Mouse (Mus musculus) forebrain, embryonic 13.5 days (tissue): ENCODE data around the gene BC025920. TPM values are rescaled to one million over a fixed set of nuclear protein-coding genes. Genes with fewer than 3 reads are reported as not detected.

Source experiments
- ATAC-seq: fragments of 200-750 bp; cut with Nextera tagmentation; 2 replicates; pipeline ENCODE4 v1.8.0; 2017
- H3K27ac ChIP-seq: fragments of 300-500 bp; sonication (generic); 2 replicates; pipeline ENCODE4 v1.5.1; 2015; ENCODE audit warnings: inconsistent platforms, mild to moderate bottlenecking, moderate library complexity
- H3K27me3 ChIP-seq: fragments of 300-500 bp; sonication (generic); 2 replicates; pipeline ENCODE4 v1.6.1; 2015; ENCODE audit warnings: mild to moderate bottlenecking, inconsistent platforms
- H3K36me3 ChIP-seq: fragments of 300-500 bp; sonication (generic); 2 replicates; pipeline ENCODE4 v1.6.1; 2015; ENCODE audit warnings: mild to moderate bottlenecking, inconsistent platforms; ENCODE audit not compliant: poor library complexity, severe bottlenecking
- H3K4me1 ChIP-seq: fragments of 300-500 bp; sonication (generic); 2 replicates; pipeline ENCODE4 v1.6.1; 2015; ENCODE audit warnings: inconsistent platforms
- H3K4me2 ChIP-seq: fragments of 300-500 bp; sonication (generic); 2 replicates; pipeline ENCODE4 v1.6.1; 2015; ENCODE audit warnings: inconsistent platforms, mild to moderate bottlenecking, moderate library complexity
- H3K4me3 ChIP-seq: fragments of 300-500 bp; sonication (generic); 2 replicates; pipeline ENCODE4 v1.5.1; 2015; ENCODE audit warnings: mild to moderate bottlenecking, inconsistent platforms
- H3K9ac ChIP-seq: fragments of 300-500 bp; sonication (generic); 2 replicates; pipeline ENCODE4 v1.6.1; 2015; ENCODE audit warnings: mild to moderate bottlenecking, inconsistent platforms
- H3K9me3 ChIP-seq: fragments of 300-500 bp; sonication (generic); replicated peaks from 2 replicates; pipeline ENCODE4 v1.6.1; 2016; ENCODE audit warnings: inconsistent platforms
- WGBS: fragments of 180-500 bp; shearing (Covaris S2); methylation state at CpG from one replicate; pipeline ENCODE4 v1.1.7; 2015; 5-methylcytosine and 5-hydroxymethylcytosine counted together
- polyA plus RNA-seq: library from polyadenylated mRNA; unstranded; fragments of >200 nt; fragmentation: Nextera tagmentation; extraction: Ambion mirVana; gene quantifications from 2 replicates; pipeline ENCODE4 v1.2.1, GENCODE M21; 2015

BC025920 gene
- 2.0 and 3.7 TPM in 2 replicates for polyA plus RNA-seq

DNA sequence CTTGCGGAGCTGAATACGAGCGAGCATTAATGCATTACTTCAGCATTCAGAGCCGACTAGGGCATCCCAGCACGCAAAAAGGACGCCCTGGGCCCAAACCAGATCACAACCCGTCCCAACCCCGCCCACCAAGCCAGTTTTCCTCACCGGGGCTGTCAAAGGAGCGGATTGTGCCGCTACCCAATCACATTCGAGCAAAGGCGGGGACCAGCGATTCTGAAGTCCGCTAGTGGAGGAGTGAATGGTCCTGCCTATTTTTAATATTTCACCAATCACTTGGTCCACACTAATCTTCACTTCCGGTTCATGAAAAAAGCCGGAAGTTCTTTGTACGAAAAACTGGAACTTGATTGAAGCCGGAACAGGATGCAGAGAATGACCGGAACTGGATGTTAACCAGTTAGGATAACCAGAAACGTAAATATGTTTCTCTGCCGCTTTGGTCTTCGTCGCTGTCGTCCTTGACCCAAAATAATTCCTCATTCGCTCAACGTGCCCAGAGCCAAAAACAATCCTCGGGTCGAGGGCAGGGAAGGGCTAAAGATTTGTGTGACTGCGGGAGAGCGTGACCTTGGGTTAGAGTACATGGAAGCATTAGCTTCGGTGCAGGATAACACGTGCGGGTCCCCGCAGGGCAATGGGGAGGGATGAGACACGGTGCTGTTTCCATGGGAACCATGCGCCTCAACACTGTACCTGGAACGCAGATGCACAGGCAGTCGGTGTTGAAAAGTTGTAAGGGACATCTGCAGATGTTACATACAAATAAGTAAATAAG, at the start of gene BC025920:
Gene BC025920, plus strand, starts transcription at position 297 of the 778 bp plus-strand sequence.
- 1% methylated on average over 39 of the region's 39 CpGs for WGBS
- peaks cover 9% of the 10 kb centered on the region; the same call in 1 of the 2 replicates for H3K27me3 ChIP-seq
- H3K9me3 ChIP-seq = no peaks in the 10 kb centered on the region
- H3K4me2 ChIP-seq = peak within 1 kb of the TSS; percentile 88
- H3K4me3 ChIP-seq = peak within 1 kb of the TSS; percentile 49
- peaks cover 8% of the 10 kb centered on the region for H3K36me3 ChIP-seq
- peak within 1 kb of the TSS; percentile 94 for H3K27ac ChIP-seq
- peak within 1 kb of the TSS; percentile 70 for H3K9ac ChIP-seq
- peaks cover 31% of the 10 kb centered on the region for H3K4me1 ChIP-seq
- peak; percentile 89 for ATAC-seq

DNA sequence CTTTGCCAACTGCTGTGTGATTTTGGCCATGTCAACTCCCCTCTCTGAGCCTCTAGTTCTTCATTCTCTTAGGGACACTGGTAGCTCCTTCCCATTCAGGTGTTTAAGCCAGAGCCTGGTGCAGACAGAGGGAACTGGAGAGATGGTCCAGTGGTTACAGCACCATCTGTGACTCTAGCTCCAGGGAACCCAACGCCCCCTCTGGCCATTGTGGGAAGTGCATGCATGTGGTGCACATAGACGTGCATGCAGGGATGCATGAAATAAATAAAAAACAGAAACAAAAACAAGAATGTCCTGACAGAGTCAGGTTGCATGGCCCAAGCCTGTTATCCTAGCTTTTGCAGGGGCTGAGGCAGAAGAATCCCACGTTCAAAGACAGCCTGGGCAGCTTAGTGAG, 49.8 kb upstream of the BC025920 start:
- 87% methylated on average over 3 of the region's 3 CpGs for WGBS

DNA sequence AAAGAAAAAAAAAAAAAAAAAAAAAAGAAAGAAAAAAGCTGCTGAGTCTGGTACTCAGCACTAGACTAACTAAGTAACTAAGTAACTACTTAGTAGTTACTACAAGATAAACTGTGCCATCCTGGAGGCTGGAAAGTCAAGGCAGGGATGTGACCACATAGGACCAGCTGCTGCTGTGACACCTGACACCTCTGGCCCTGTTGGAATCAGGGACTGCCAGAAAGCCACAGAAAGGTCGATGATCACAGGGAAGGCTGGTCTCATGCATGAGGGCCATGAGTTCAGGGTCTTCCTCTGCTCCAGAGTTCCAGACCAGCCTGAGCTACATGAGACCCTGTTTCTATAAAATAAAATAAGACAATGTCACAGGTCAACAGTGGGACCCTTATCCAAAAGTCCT, 48.6 kb upstream of the BC025920 start:
- Histone ChIP-seq H3K4me2 (no peak overlapping the region), H3K9ac (no peak overlapping the region)
- 71% methylated on average over 1 of the region's 1 CpGs for WGBS

More for the DNA sequence above, 49.8 kb upstream of the BC025920 start:
- H3K4me2 ChIP-seq = no peak overlapping the region
- peaks cover 4% of the 10 kb centered on the region for H3K36me3 ChIP-seq
- peaks cover 17% of the 10 kb centered on the region for H3K4me1 ChIP-seq
- peaks cover 6% of the 10 kb centered on the region; the same call in 1 of the 2 replicates for H3K9me3 ChIP-seq
- H3K4me3 ChIP-seq = no peak overlapping the region
- H3K27ac ChIP-seq = no peak overlapping the region
- H3K27me3 ChIP-seq = no peaks in the 10 kb centered on the region
- no peak overlapping the region for H3K9ac ChIP-seq
- no peak for ATAC-seq

DNA sequence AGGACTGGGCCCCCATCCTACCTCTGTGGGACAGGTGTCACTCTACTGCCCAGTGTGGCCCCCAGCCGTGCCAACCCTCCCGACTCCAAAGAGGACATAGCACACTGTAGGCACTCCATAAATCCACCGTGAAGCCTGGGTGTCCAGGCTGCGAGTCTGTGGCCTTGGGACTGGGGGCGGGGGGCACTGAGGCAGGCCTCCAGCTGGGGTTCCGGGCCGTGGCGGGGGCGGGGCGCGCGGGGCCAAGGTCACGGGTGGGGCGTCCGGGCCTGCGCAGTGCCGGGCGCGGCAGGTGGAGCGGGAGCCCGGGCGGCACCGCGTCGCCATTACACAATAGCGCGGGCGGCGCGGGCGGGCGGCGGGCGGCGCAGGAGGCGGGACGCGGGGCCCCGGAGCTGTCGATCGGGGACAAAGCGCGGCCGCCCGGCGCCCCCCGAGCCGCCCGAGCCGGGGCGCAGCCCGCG, 46.9 kb upstream of the BC025920 start, which contains the start of gene Aes:
Gene Aes, plus strand, starts transcription at position 326 of the 464 bp plus-strand sequence.
- H3K4me2 ChIP-seq = peak within 1 kb of the TSS; percentile 92
- H3K4me3 ChIP-seq = peak within 1 kb of the TSS; percentile 88
- H3K27me3 ChIP-seq = peaks cover 4% of the 10 kb centered on the region; the same call in 1 of the 2 replicates
- H3K27ac ChIP-seq = peak within 1 kb of the TSS; percentile 92
- peak; percentile 77 for ATAC-seq
- H3K36me3 ChIP-seq = peaks cover 27% of the 10 kb centered on the region
- WGBS = 1% methylated on average over 20 of the region's 53 CpGs
- peak within 1 kb of the TSS; percentile 99 for H3K9ac ChIP-seq
- H3K9me3 ChIP-seq = 0 out of 2 replicates have a peak, but pooled peaks cover 3% of the 10 kb centered on the region
- H3K4me1 ChIP-seq = peaks cover 44% of the 10 kb centered on the region

More for the DNA sequence above, 48.6 kb upstream of the BC025920 start:
- Histone ChIP-seq H3K9me3 (peaks cover 6% of the 10 kb centered on the region; the same call in 1 of the 2 replicates), H3K4me1 (peaks cover 29% of the 10 kb centered on the region), H3K36me3 (peaks cover 14% of the 10 kb centered on the region), H3K27ac (no peak overlapping the region), H3K4me3 (no peak overlapping the region), H3K27me3 (no peaks in the 10 kb centered on the region)
- no peak for ATAC-seq

DNA sequence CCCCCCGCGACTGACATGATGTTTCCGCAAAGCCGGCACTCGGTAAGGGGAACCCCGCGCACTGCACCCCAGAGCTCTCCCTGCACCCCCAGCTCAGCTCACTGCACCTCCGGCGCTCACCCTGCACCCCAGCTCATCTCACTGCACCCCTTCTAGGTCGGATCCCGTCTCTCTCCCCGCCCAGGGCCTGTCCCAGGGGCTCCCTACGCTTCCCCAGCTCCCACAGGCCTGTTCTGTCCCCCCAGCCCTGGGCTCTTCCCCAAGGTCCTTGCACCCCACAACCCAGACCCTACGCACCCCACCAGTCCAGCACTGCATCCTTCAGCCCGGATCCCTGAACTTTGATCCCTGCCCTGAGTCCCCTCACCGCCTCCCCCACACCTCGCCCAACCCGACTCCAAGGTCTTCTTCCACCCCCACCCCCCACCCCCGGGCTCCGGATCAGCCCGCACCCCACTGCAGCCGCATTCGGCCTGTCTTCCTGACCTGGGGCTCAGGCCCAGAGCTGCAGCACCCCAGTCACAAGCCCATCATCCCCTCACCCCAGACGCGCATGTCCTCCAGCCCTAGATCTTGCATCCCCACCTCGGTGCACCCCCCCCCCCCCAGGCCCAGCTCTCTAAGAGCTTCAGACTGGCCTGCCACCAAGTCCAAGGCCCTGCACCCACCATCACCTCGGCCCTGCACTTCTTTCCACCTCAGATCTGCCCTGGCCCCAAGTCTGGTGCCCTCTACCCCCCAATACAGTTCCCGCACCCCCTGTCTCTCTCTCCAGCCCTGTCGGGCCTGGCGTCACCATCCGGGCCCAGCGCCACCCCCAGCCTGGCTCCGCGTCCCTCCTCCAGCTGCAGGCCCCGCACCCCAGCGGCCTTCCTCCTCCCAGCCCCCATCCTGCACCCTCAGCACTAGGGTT, 46.2 kb upstream of the BC025920 start:
- under 1% methylated on average over 35 of the region's 36 CpGs for WGBS
- H3K27ac ChIP-seq = peak overlapping the region; percentile 92
- H3K4me1 ChIP-seq = peaks cover 49% of the 10 kb centered on the region

DNA sequence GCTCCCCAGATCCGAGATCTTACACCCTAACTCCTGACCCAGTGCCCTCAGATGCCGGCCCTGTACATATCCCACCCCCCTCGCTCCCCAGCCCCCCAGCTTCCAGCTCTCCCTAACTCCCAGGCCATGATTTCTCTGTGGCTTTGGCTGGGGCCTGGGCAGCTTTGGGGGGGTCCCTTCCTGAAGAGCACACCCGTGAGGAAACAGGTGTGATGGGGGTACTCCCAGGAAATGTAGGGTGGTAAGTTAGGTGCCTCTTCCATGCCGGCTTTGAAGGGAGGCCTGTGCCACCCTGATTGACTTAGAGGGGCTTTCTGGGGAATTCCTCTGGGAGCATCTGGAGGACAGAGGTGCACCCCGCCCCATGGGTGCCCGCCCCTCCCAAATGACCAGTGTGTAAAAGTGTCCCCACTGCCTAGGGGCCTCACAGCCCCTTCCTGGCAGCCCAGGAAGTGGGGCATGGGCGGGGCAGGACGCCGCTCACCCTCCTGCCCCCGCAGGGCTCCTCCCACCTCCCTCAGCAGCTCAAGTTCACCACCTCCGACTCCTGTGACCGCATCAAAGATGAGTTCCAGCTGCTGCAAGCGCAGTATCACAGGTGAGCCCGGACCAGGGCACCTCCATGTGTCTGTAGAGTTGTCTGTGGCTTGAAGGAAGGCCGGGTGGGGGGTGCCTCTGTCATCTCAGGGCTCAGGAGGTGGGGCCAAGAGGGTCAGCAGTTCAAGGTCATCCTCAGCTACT, 45.2 kb upstream of the BC025920 start:
- ATAC-seq = no peak
- Histone ChIP-seq H3K9ac (peak overlapping the region; percentile 99), H3K36me3 (peaks cover 44% of the 10 kb centered on the region), H3K4me3 (peak overlapping the region; percentile 88), H3K27ac (peak overlapping the region; percentile 92), H3K27me3 (peaks cover 21% of the 10 kb centered on the region), H3K4me2 (peak overlapping the region; percentile 92), H3K9me3 (0 out of 2 replicates have a peak, but pooled peaks cover 3% of the 10 kb centered on the region), H3K4me1 (peaks cover 60% of the 10 kb centered on the region)
- 34% methylated on average over 16 of the region's 16 CpGs for WGBS

More for the DNA sequence above, 46.2 kb upstream of the BC025920 start:
- Histone ChIP-seq H3K9ac (peak overlapping the region; percentile 99), H3K9me3 (0 out of 2 replicates have a peak, but pooled peaks cover 3% of the 10 kb centered on the region), H3K4me3 (peak overlapping the region; percentile 88), H3K4me2 (peak overlapping the region; percentile 92), H3K36me3 (peaks cover 34% of the 10 kb centered on the region), H3K27me3 (peaks cover 11% of the 10 kb centered on the region)
- peak; percentile 46 for ATAC-seq

DNA sequence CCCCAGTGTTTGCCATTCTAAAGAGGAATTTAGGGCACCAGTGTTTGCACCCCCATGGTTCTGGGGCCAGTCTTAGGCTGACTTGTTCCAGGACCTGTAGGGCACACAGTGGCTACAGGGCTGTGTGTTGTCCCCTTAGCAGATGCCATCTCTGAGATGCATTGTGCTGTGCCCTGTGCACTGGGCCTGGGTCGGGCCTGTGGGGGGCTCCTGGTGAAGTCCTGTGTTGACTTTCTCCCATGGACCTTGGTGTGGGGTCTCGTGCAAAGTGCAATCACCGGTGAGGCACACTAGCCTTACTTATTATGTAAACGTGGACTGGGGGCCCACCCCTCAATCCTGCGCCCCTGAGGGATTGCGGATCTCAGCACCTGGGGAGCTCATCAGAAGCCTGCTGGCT, 43.7 kb upstream of the BC025920 start:
- 74% methylated on average over 6 of the region's 6 CpGs for WGBS
- Histone ChIP-seq H3K27me3 (peaks cover 36% of the 10 kb centered on the region), H3K9ac (peak overlapping the region; percentile 30), H3K4me2 (peak overlapping the region; percentile 34), H3K9me3 (no peaks in the 10 kb centered on the region), H3K27ac (no peak overlapping the region), H3K4me1 (peaks cover 60% of the 10 kb centered on the region), H3K36me3 (peaks cover 59% of the 10 kb centered on the region), H3K4me3 (no peak overlapping the region; the same call in 1 of the 2 replicates)
- ATAC-seq = no peak

DNA sequence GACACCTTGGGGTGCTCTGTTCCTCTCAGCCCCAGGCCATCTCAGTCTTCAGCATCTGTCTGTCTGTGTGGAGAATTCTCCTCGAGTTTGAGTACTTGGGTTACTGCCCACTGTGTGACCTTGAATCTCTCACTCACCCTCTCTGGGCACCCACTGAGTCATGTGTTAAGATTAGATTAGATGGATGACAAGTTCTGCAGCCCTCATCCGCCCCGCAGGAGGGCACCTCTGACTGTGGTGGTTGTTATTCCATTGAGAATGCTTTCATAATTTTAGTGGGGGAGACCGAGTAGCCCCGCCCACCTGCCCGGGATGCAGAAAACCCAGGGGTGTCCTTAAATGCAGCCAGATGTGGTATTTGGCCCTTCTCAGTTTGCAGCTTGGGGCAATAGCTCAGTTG, 42.6 kb upstream of the BC025920 start:
- Histone ChIP-seq H3K9ac (no peak overlapping the region), H3K4me1 (peaks cover 70% of the 10 kb centered on the region)
- WGBS = 60% methylated on average over 6 of the region's 6 CpGs

DNA sequence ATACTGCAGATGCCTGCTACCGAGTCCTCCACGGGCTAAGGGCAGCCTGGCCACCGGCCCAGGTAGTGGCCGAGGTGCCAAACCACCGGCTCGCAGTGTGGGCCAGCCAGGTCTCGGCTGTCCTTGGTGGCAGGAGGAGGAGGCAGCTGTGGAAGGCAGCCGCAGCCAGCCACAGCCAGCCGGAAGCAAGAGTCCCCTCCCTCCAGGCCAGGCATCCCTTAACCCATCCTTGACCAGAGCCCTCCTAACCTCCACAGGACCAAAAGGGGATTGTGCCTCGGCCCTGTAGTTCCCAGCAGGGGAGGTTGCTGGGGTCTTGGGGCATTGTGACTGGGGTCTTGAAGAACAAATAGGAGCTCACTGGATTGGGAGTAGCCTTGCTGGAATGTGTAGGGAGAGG, 41.9 kb upstream of the BC025920 start:
- peak overlapping the region; percentile 34; the same call in 1 of the 2 replicates for H3K9ac ChIP-seq
- peak overlapping the region; percentile 42 for H3K4me2 ChIP-seq
- WGBS = 5% methylated on average over 10 of the region's 10 CpGs
- peaks cover 72% of the 10 kb centered on the region for H3K4me1 ChIP-seq
- H3K4me3 ChIP-seq = peak overlapping the region; percentile 9; the same call in 1 of the 2 replicates
- peaks cover 59% of the 10 kb centered on the region for H3K36me3 ChIP-seq
- H3K27ac ChIP-seq = no peak overlapping the region
- H3K9me3 ChIP-seq = no peaks in the 10 kb centered on the region
- no peak for ATAC-seq
- peaks cover 44% of the 10 kb centered on the region for H3K27me3 ChIP-seq

More for the DNA sequence above, 42.6 kb upstream of the BC025920 start:
- H3K4me2 ChIP-seq = peak overlapping the region; percentile 42; the same call in 1 of the 2 replicates
- peaks cover 44% of the 10 kb centered on the region for H3K27me3 ChIP-seq
- H3K4me3 ChIP-seq = no peak overlapping the region
- H3K9me3 ChIP-seq = no peaks in the 10 kb centered on the region
- ATAC-seq = no peak
- peaks cover 59% of the 10 kb centered on the region for H3K36me3 ChIP-seq
- no peak overlapping the region for H3K27ac ChIP-seq

DNA sequence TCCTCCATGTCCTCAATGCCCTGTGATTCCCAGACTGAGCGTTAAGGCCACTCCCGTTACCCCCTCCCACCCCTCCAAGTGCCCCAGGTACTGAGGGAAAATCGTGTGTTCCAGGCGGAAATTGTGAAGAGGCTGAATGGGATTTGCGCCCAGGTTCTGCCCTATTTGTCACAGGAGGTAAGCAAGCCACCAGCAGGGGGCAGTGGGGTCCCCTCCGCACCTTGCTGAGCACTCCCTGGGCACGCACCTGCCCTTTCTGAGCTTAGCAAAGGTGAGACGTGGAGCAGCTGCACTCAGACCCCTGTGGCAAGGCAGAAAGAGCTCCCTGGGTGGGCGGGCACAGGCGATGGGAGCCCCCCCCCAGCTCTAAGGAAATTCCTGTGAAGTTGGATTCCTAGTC, 41.3 kb upstream of the BC025920 start:
- Histone ChIP-seq H3K4me1 (peaks cover 78% of the 10 kb centered on the region), H3K36me3 (peaks cover 59% of the 10 kb centered on the region), H3K4me2 (no peak overlapping the region), H3K9me3 (no peaks in the 10 kb centered on the region), H3K27ac (no peak overlapping the region), H3K27me3 (peaks cover 44% of the 10 kb centered on the region), H3K4me3 (no peak overlapping the region), H3K9ac (no peak overlapping the region)
- 12% methylated on average over 10 of the region's 10 CpGs for WGBS
- ATAC-seq = no peak
